Mouse (Mus musculus): ENCODE results near the gene Tut1. TPM values are rescaled to one million over a fixed set of nuclear protein-coding genes. Genes with fewer than 3 reads are reported as not detected.

Gene Tut1
- polyA plus RNA-seq, 1 experiment from 2014 or later: 32.4 TPM

DNA sequence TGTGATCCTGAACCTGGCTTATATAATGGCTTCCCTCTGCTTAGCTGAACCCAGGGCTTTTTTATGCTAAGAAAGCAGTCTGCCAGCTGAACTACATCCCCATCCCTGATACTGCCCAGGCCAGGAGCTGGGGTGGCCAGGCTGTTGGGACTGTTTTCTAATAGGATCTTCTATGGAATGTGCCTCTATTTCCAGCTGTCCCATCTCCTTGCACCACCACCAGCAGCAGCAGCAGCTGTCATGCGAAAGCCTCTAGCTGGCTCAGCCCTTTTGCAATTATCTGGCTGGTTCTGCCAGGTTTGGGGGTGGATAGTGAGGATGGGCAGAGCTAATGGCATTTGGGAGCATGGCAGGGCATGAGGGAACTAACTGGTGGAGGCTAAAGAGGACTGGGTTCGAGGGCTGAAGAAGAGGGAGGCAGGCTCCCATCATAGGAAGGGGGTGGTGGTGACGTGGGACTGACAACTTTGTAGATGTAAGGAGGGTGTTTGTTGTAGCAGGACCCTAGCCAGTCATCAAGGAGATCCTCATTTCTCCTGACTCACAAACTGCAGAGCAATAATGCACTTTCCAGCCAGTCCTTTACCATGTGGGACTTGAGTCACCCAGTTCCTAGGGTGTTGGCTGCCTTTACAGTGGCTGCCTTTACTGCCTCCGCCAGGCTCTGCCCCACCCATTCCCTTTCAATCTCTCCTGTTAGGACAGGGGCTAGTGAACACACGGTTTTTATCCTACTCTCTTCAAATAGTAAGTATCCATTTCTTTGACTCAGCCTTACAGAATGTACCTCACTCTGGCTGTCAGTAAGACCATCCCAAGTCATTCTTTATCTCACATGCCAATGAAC, 28.9 kb downstream of the Tut1 start:
- no peak for DNase-seq (ENCODE audit: low spot score)

DNA sequence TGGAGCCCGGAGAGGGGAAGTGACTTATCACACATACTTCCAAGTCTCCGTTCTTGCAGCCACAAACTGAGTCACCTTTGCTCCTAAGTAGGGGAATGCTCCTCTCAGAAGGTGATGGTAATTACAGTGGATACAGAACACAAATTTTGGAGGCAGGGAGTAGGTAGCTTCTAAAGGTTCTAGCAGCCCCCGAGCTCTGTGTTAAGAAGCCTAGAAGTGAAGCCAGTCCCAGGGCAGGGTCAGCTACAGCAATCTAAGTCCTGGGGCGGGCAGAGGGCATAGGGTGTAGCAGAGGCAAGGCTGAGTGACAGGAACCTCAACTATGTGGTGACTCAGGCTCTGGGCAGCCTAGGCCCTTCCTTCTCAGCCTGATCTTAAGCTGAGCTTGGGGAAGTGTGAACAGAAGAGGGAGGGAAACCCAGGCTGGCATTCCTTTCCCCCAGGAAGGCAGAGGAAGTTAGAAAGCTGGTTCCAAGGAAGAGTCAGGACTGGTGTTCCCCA, 29.6 kb downstream of the Tut1 start:
- DNase-seq (ENCODE audit: low spot score): no peak

DNA sequence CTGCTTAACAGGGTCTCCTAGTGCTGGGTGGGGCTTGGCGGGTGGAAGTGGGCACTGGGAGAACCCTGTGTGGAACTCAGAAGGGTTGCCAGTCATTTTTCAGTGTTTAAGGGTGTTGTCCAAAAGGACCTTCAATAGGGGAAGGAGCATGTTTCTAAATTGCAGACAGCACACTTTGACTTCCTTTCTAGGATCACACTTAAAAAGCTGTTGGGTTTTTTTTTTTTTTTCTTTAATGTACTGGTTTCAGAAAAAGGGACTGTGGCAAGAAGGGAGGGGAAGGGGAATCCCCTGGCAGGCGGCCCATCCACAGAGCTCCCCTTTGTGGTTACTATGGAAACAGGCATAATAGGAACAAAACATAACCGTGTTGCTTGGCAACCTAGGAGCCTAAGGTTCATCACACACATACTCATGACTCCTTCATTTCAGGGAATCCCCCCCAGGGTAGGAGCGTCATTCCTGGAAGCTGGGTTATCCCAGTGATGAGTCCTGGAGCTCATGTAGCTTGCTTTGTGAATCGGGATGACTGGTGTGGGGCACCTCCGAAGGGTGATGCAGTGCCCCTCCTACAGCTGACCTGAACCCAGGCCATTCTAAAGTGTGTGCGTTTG, 30.7 kb downstream of the Tut1 start:
- DNase-seq (ENCODE audit: low spot score): peak; percentile 72

DNA sequence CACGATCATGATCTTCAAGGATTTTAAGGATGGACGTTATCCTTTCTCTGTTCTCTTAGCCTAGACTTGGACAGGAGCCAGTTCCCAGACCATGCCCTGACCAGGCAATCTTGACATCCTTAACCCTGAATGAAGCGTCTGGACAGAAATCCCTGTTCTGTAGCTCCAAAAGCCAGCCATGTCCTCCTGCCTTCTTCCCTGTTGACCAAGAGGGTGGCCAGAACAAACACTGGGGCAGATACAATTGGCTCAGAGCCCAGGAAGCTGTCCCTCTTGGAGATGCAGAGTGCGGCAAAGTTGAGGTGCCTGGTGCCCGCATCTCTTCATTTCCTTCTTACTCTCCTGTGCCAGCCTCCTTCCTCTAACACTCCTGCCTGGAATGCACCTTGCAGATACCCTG, 32.2 kb downstream of the Tut1 start:
- DNase-seq (ENCODE audit: low spot score): no peak

DNA sequence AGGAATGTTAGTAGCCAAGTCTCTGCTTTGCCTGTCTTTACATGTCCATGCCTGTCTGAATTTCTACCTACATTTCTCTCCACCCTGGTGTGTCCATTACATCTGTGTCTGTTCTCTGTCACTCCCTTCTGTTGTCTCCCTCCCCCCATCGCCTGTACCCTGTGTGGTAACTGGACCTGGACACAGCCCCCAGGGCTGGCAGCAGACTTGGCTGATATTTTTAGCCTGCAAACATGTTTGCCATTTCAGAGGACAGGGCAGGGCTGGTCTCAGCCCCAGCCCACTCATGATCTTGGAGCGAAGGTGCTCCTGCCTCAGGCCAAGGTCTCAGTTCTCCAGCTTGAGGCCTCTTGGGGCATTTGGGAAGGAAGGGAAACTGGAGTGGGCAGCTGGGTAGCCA, 34.2 kb downstream of the Tut1 start:
- DNase-seq (ENCODE audit: low spot score): no peak

DNA sequence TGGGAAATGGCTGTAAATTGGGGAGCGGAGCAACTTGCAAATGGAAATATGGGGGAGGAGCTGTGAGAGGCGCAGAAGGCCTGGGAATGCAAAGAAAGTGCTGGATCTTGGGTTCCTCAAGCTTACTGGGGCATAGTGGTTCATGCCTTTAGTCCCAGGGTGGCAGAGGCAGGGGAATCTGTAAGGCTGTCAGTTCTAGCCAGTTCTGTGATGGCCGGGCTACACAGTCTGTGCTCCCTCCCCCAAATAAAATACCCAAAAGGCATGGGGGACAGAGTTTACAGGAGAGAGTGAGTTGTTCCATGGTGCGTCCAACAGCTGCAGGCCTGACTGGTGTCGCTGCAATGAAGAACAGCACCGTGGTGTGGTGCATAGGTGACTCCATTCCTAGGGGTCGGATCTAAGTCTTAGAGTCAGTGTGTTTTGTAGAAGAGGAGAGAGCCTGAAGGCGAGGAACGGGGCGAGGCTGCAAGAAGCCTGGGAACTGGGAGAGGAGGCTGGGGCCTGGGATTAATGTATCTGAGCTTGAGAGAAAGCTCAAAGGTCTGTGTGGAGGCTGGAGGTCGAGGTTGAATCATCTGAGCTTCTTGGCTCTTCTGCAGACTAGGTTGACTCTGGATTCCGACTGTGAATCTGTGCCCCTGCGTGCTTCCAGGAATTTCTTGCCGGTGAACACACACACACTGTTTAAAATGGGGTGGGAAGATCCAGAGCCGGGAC, 34.9 kb downstream of the Tut1 start:
- DNase-seq (ENCODE audit: low spot score): no peak

DNA sequence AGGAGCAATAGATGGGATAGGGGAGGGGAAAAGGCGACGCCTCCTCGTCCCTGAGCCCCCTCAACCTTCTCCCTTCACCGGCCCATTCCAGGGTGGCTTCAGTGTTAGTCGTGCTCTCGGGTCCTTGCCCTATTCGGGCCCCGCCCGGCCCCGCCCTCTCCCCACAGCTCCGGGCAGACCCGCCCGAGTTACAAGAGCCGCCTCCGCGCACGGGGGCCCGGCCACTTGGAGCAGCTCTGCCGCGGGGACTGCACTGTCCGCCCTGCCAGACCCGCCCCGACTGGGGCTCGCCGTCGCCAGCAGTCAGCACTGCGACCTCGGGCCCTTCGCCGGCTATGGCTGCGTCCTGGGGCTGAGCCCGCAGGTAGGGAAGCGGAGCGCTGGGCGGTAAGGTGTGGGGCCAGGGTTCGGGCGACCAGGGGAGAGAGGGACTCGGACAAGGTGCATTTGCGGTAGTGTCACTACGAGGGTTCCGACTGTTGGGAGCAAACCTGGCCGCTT, 35.5 kb downstream of the Tut1 start, which contains the start of gene Ahnak:
Ahnak (plus strand) TSS at position 219 of the 501 bp plus-strand sequence.
- DNase-seq (ENCODE audit: low spot score): no peak

DNA sequence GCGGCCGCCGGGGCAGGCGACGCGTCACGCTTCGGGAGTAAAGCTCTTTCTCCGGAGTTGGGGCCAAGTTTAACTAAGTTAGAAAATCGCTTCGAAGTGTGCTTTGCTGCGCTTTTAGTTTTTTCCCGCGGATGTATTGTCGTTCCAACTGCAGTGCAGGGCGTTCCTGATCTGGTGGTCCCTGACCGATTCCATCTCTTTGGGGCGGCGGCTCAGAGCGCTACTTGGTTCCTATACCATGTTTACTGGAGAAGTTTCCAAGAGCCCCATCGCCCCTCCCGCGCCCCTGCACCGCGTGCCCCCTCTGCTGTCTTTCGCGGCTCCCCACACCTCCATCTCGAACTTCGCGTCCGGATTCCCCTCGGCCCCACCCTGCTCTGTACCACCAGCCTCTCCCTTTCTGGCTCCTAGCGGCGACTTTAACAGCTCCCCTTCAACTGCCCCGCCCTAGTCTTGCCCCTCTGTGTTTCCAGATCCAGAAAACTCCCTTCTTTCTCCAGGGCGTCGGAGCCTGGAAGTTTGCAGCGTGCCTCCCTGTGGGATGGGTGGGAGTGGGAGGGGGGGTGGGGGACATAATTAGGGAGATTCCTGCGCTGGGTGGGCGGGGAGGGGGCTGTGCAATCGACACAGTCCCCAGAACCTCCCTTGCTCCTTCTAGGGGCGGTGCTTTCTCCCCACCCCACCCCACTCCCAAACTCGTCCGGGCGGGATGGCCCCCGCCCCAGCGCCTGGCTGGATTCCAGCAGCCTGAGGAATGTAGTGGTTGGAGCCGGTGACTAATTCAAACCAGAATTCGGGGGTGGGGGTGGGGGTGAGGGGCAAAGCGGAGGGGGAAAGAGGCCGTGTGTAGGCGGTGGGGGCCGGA, 36.2 kb downstream of the Tut1 start:
- peak; percentile 51 for DNase-seq (ENCODE audit: low spot score)

DNA sequence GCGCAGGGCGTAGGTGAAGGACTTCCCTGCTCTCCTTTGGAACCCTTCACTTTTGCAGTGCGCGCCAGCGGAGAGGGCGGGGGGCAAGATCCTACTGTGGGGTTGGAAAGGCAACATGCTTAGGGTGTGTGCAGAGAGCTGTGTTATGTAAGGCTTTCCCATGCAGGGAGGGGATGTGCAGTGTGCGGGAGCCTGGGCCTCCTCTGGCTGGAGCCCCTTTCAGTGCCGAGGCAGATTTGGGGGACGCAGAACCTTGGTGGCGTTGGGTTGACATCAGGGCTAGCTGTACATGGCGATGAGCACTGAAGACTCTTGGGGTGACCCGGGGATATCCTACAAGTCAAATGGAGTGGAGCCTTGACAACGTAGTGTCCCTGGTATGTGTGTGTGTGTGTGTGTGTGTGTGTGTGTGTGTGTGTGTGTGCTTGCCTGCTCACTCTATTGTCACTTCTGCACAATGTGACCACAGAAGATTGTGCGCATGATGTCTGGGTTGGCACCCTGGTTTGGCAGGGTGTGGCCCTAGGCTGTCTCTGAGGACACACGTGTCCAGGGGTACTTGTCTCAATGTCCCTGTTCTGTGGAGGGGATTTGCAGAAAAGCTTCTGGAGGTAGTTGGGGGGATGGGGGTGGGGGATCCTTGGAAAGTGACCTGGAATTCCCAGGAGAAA, 36.9 kb downstream of the Tut1 start:
- DNase-seq (ENCODE audit: low spot score): no peak

DNA sequence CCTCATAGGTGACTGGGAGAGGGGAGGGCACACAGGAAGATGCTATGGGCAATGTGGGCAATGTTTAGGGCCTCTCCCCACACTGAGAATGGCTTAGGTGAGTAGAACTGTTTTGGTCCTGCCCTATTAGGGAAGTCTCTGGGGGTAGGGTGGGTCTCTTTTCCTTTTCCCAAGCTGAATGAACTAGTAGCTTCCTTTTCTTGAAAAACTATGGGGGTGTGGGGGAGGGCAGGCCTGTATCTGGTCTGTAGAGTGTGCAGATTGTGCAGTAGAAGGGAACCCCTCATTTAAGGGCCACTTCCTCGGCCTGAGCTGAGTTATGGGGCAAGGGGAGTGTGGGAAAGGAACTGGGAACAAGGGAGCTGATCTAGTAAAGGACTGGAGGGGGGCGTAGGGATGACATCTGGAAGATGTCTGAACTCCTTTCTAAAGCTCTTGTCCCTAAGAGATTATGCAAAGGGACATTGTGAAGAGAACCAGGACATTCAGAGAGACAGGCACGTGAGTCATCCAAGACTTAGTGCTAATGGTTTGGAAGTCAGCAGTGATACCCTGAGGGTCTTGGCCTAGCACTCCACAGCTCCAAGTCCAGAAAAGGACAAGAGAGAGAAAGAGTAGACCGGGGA, 37.7 kb downstream of the Tut1 start:
- no peak for DNase-seq (ENCODE audit: low spot score)

DNA sequence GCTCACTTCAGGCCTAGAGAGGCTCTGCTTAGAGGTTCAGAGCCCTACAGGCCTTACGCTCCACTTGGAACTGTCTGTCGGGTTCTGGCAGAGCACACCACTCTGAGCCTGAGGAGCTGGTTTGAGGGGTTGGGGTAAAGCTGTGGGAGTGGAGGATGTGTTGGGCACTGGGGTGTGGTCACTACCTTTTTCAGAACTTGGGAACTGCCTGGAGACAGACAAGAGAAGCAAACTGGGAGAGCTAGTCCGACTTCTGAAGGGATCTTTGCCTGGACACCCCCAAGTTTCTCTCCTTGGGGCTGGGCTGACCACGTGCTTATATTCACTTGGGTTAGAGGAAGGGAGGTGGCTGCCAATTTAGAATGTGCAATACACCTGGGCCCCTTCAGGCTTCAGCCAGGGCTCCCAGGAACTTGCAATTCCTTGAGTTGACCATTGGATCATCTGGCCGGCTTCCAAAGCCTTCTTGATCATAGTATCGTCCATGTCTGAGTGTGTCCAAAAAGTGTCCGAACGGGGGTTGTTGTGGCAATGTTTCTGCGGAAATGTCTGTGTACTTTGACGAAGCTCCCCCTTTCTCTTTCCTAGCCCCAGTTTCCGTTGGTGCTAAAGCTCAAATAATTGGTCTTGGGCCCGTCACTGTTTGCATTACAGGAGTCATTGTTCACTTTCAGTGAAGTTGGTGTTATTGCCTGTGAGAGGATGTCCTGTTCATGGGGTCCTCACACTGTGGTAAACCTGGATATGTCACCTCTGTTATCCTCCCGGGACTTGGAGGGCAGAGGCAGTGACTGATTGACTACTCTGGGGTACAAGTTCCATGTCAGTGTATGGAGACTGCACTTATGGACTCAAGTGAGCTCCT, 38.5 kb downstream of the Tut1 start:
- DNase-seq (ENCODE audit: low spot score): no peak

DNA sequence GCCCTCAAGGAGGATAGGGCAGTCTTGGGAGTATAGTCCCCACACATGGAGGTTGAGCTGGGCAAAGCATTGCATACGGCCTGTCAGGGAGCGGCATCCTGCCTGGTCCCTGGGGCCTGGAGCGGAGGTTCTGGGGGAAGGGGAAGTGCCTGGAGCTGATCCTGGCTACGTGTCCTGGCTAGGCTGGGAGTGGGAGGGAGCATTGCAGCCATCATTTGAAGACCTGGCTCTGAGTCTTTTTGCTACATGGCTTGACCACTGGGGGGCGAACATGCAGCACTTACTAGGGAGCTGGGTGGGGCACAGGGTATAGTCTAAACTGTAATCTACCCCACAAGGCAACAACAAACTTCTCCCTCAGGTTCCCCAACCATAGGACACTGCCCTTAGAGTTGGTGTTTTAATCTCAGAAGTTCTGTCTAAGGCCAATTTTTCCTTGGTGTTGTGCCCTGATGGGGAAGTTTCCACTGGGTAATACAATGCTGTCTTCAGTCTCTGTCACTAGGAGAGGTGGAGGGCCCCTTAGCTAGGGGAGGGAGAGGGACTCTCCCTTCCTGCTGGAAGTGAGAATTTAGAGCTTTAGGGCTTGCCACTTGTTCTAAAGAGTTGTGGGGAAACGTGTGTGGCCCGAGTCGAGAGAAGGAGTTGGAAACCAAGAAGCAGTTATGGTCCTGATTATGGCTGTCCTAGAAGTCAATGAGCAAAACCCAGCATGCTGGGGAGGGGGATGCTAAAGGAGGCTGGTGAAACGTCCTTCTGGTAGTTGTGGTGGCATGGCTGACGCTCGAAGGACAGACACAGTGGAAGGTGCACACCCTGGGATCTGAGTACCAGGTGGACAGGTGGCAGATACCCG, 39.4 kb downstream of the Tut1 start:
- peak; percentile 87 for DNase-seq (ENCODE audit: low spot score)

DNA sequence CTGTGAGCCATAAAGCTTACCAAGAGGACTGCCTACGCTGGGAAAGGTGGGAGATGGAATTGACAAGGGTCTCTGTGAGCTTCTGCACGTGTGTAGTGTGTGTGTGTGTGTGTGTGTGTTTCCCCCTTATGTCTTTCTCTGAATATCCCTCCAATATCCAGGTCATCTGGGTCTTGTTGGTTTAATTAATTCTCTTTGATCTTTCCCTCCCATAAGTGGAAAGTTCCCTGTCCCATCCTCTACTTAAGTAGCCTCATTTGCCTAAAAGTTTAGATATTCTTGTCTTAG, 39.9 kb downstream of the Tut1 start:
- no peak for DNase-seq (ENCODE audit: low spot score)

DNA sequence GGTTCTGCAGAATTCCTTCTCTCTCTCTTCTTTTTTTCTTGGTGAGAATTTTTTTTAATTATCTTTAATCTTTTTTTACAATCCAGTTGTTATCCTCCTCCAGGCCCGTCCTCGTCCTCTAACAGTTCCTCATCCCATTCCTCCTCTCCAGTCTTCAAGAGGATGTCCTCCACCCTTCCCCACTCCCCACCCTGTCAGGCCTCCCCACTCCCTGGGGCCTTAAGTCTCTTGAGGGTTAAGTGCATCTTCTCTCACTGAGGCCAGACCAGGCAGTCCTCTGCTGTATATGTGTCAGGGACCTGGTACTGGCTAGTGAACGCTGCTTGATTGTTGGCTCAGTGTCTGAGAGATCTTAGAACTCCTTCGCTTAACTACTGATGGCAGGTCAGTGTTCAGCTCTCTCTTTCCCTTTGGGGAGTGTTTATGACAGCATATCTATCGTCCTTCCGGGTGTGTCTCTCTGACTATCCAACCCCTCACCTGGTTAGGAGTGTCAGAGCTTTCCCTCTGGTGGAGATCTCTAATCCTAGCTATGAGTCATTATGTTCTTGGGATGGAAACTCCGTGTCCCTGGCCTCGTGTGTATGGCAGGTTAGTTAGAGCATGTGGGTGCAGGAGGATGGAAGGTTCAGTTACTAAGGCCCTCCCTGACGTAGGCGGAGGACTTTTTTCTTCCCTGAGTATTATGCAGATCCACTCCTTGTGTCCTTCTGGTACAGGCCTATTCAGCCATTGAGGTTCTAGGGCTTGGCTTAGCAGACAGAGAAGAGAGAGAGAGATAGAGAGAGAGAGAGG, 41.4 kb downstream of the Tut1 start:
- DNase-seq (ENCODE audit: low spot score): no peak

DNA sequence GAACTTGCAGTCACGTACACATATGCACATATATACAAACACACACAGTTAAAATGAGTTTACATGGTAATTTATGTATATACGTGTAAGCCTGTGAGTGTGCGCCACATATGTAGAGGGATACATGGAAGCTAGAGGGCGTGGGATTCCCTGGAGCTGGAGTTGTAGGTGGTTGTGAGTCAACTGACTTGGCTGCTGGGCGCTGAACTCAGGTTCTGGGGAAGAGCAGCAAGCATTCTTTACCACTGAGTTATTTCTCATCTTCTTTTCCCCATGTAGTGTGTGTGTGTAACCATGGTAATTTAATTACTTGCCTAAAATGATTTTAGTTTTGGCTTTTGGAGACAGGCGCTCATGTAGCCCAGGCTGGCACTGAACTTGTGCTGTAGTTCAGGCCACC, 43.0 kb downstream of the Tut1 start:
- no peak for DNase-seq (ENCODE audit: low spot score)

DNA sequence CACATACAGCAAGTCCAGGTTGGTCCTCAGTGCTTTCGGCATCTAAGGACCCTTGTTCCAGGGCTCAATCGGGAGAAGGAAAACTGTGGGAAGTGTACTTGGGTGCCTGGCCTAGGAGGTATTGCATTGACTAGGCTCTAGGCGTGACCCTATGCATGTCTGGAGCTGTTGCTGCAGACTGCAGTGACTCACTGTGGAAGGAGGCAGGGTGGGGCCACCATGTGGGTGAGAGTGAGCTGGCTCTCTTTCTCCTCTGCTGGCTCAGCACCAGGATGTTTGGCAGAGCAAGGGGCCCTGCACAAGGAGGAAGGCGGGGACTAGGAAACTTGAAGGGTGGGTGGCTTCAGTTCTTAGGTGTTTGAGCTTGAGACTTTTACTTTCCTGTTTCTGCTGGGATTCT, 43.9 kb downstream of the Tut1 start:
- peak; percentile 90 for DNase-seq (ENCODE audit: low spot score)

DNA sequence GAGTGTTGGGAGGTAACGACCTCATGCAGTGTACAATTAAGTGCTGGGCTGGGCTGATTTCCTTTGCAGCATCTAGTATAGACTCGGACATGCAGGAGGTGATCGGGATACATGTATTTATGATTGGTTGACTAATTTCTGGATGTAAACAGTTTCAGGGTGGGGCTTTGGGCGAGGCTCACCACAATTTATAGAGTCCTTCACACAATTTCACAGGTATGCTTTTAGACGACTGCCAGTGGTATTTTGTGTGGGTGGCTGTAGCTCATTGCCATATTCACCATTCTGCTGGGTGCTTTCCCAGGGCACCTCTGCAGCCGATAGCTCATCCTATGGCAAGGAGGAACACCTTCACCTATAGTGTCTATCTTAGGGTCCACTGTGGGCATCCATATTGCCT, 44.9 kb downstream of the Tut1 start:
- no peak for DNase-seq (ENCODE audit: low spot score)
